Mouse (Mus musculus): ENCODE results near the gene Snx14.

- TF ChIP-seq CTCF (IDR thresholded peaks at IDR 0.05; ENCODE audit: low read depth, low read length) (no peak), GATA1 (IDR thresholded peaks at IDR 0.05; ENCODE audit: borderline replicate concordance, low read length) (no peak), TAL1 (conservative IDR thresholded peaks at IDR 0.05; ENCODE audit: low read depth, low read length) (no peak), GATA2 (IDR thresholded peaks at IDR 0.05; ENCODE audit: borderline replicate concordance, low read depth, low read length) (no peak)
Observed at GRCm38 (mm10) chr9:88340819-88341218, 97.9 kb downstream of the Snx14 start.
